Mouse (Mus musculus): ENCODE measurements around the gene Snx14. TPM values are rescaled to one million over a fixed set of nuclear protein-coding genes. Genes with fewer than 3 reads are reported as not detected.
A peak's percentile ranks its signal among the peaks of the same experiment; 100 is the strongest.

Gene Snx14
- total RNA-seq, 2 experiments from 2014 or later = 59.0 to 60.1 TPM

DNA sequence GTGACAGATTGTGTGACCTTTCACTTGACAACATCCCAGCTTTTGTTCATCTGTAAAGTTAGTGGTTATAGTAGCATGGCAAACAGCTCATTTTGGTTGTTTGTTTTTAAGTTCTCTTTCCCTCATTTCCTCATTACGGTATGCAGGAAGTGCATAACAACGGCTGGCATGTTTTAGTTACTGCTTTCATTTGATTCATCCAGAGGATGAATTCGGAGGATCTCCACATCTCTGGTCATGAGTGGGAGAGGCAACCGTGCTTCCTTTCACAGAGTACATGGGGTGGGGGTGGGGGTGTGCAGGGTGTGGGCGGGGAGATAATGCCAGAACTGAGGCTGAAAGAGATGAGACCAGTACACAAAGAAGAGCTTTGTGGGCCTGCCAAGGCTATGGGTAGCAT is 91.9 kb downstream of the Snx14 start:
- no peak for DNase-seq (ENCODE audit: low spot score in 2 of 2)

DNA sequence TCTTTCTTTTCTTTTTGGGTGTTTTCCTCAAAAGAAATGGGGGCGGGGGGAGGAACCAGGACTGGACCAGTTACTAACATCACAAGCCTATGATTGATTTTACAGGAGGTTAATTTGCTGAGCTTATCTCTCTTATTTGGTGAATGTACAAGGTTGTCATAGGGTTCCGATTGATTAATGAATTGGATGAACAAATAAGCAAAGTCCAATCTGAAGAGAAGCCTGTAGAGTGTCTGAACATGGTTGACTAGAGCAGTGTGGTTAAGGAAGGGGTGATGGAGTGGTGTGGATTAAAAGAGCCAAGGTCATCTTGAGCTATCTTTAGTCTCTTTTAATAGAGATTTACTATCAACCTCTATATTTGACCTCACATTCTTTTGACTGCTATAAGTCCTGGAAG is 94.3 kb downstream of the Snx14 start:
- no peak for DNase-seq (ENCODE audit: low spot score in 2 of 2)

DNA sequence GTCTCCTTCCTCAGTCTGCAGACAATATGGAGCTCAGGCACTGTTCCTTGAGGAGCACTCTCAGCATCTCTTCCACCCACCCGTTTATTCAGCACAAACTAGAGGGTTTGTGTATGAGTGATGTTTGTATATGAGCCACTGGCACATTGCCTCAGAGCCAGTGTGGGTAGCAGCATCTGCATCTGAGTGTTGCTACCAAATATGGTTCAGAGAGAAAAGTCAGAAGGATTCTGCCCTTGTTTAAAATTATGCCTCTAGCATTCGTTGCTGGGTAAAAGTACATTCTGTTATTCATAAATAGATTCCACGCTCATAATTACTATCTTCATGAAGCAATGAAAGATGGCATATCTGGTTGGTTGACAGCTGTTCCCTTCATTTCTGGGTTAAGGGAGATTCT is 96.1 kb downstream of the Snx14 start:
- DNase-seq (ENCODE audit: low spot score in 2 of 2) = no peak

DNA sequence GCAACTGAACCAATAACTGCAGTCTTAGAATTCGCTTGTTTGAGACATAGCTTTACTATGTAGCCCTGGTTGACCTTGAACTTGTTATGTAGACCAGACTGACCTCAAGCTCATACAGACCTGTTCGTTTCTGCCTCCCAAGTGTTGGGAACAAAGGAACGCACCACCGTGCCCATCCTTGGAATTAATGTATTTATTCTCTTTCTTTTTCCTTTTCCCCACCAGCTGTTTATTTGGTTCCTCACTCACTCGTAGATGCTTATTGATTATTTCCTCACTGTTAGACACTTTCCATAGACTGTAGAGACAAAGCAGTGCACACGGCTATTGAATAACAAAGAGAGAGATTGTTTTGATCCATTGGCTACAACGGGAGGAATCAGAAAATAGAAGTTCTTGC is 96.5 kb downstream of the Snx14 start:
- no peak for DNase-seq (ENCODE audit: low spot score in 2 of 2)

DNA sequence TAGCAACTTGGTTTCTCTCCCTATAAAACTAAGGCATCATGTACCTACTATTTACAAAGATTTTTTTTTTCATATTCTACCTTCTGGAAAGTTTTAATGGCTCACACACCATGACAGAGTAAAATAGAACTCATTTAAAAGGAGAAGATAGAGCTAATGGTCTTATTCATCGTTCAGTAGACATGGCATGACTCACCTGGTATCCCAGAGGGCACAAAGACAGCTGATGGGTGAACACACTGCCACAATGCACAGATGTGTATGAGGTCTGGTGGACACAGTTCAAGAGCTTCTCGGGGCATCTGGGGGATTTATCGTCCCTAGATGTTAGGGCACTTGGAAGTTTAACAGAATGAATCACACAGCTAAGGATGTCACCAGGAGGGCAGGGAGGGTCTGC is 97.9 kb downstream of the Snx14 start:
- no peak for DNase-seq (ENCODE audit: low spot score in 2 of 2)

DNA sequence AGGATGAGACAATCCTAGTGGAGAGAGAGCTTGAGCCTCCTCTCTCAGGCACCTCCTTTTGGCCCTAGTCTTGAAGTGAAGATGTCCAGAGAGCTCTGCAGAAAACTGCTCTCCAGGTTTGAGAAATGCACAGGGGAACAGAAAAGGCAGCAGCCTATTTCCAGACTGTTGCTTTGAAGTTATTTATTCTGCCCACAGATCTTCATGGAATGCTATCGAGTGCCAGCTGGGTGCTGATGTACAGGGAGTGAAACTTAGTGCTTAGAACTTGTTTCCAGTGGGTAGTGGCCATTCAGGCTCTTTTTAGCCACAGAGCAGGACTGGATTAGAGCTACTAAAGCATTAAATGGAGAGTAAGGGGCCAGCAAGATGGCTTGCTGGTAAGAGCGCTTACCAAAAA is 102.9 kb downstream of the Snx14 start:
- no peak for DNase-seq (ENCODE audit: low spot score in 2 of 2)

DNA sequence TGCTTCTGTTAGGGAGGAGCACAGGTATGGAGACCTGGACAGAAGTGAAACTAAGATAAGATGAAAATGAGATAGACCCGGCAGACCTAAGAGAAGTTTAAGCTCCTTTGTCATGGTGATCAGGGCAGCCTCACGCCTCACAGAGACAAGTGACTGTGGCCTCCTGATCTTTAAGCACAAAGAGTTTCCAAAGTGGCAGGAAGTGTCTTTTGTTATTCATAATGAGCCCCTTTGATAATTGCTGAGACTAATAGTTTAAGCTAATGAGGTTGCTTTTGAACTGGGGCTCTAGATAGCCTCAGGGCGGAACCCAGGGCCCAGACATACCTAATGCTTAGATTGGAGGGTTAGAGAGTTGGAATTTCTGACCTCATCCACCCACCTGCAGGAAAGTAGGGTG is 106.3 kb downstream of the Snx14 start:
- no peak for DNase-seq (ENCODE audit: low spot score in 2 of 2)

DNA sequence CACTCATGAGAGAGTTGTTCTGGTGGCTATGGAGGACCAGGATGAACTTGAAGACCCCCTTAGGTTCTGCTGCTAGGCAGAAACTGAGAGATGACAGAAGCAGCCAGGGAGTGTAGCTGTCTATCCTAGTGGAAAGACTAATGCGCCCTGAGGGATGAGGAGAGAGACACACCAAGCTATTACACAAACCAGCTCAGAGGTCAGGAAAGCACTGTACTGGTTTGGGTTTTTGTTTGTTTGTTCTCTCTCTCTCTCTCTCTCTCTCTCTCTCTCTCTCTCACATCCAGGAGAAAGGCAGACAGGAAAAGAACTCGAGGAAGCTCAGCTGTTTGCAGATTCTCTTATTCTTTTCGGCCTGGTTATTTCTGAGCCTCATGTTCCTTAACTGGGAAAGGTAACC is 108.4 kb downstream of the Snx14 start:
- DNase-seq (ENCODE audit: low spot score in 2 of 2) = no peak

DNA sequence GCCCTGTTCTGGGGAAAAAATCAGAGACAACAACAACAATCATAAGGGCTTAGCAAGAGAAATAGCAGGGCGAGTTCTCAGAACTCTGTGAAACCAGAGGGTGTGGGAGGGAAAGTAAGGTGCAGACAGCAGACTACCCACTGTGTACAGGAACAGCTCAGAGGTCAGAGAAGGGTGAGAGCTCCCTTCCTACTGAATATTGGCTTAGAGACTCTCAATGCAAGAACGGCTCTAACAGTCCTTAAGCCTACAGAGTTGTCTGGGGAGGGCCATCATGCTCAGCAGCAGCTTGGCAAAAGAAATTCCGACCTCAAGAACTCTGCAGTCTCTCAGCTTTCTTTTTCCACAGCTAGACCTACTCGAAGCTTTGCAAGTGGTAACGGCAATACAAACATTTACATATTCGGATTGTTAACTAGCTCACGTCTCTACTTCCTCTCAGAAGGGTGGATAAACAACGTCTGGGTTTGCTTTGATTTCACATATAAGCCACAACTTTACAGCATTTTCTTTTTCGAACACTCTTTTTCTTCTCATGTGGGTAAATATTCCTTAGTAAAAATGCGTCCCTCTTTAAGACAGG is 109.5 kb downstream of the Snx14 start:
- no peak for DNase-seq (ENCODE audit: low spot score in 2 of 2)

DNA sequence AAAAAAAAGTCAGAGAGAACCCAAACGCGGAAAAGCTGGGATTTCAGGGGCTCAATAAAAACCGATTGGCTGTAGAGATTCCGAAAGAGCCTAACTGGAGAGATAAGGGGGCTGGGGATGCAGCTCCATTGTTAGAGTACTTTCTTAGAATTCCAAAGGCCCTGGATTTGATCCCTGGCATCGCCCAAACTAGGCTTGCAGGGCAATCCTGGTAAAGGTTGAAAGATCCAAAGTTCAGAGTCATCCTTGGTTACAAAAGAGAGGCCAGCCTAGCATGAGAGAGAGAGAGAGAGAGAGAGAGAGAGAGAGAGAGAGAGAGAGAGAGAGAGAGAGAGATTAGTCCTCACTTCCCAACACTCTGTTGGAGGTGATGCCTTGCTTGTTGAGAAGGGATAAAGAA is 110.1 kb downstream of the Snx14 start:
- DNase-seq (ENCODE audit: low spot score in 2 of 2) = no peak

DNA sequence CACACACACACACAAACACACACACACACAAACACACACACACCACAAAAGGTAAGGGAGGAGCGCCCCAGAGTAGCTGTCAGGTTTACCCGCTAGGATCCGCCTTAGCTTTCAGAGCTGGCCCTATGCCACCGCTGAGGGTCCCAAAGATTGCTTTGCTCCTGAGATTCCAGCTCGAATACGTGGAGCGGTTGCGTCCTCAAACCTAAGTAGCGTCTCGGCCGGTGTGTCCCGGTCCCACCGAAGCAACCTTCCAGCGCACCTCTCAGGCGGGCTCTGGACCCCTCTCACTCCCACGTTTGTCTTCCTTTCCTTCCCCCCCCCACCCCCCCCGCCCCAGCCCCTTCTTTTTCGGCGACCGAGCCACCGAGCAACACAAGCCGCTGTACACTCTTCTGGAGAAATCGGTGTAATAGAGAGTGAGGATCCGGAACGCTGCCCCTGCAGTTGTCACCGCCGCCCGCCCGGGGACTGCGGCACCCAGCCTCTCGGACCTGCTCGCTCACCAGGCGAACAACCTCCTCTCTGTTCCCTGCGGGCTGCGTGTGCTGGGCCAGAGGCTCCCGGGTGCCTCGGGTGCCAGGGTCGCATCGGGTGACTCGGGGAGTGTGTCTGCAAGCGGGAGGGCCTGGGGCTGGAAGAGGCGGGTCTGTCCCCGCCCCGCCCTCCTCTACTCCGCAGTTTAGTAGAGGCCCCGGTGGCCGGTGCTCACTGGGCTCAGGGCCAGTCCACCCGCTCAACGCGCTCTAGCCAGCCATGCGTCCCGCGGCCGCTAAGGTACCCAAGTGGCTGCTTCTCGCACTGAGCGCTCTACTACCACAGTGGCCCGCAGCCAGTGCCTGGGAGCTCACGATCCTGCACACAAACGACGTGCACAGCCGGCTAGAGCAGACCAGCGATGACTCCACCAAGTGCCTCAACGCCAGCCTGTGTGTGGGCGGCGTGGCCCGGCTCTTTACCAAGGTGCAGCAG is 111.5 kb downstream of the Snx14 start, which contains the start of gene Nt5e:
Gene Nt5e, plus strand, starts transcription at position 268 of the 972 bp plus-strand sequence.
- peak; percentile 36 to 52 for DNase-seq (ENCODE audit: low spot score in 2 of 2)

Other genes with a start within 250 kb of the Snx14 start
- gene Nt5e, start 111.8 kb downstream of the Snx14 start, total RNA-seq (2021) = 10 to 100 TPM; 24.2 to 28.3 TPM
- gene Gm20537, start 17.7 kb upstream of the Snx14 start, total RNA-seq (2021) = 1 to 10 TPM in 1 of 2 experiments, under 1 TPM in 1; 0.73 to 1.3 TPM
- gene Syncrip, start 43.6 kb upstream of the Snx14 start, total RNA-seq (2021) = 100 to 1,000 TPM; 101 to 112 TPM
- 10 to 100 TPM; 12.8 to 13.7 TPM for gene Zfp949, start 109.1 kb upstream of the Snx14 start, total RNA-seq (2021)
- 1 to 10 TPM; 1.1 to 1.3 TPM for gene Trim43a, start 141.9 kb upstream of the Snx14 start, total RNA-seq (2021)